Mouse (Mus musculus): ENCODE results near the gene Erc2.
A peak's percentile ranks its signal among the peaks of the same experiment; 100 is the strongest.

Erc2 gene

DNA sequence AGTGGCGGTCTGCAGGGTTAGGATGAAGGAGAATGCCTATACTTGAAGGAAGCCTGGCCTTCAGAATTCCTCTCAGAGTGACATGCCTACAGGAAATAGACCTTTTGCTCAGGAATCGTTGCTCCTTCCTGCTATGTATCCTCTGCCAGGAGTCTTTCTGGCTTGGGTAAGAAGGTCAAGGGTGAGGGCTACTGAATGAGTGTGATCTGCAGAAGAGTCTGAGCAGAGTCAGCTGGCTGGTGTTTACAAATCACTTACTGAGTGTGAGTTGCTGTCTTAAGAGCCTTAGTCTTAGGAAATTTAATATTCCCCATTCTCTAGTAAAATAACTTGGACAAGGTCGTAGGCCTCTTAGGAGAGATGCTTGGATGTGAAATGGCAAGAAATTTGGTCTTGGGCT lies 450.3 kb downstream of the Erc2 start:
- no peak for DNase-seq

DNA sequence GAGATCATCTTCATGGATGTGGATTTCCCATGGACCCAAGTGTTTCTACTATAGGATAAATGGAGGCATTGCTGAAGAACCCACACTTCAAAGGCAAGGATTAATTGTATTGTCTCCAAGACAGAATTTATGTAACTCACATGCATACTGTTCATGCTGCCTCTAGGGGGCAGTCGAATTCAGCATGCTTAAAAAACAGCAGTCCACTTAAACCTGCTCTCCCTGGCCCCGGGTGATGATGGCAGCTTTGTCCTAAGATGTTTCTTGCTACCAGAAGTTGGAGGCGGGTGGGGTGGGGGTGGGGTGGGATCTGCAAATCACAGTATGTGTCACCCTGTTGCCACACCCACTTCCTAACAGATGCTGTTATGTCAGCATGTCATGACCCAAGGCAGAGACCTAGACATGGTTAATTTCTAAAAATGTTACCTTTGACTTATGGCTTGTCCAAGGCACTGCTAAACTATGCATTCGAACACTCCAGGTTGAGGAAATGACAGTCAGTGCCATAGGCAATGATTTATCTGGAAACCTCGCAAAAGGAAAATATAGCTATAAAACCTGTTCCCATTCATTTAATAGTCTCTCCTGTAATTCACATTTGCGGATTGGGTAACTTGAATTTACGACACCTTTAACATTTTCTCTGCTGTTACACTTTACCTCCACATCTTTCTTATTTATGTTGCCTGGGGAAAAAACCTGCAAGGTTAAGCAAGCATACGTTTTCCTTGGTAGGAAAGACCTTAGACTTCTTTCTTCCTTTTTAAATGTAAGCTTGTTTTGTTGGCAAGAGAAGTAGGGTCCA lies 467.6 kb downstream of the Erc2 start:
- DNase-seq, result peak; percentile 11 to 37

DNA sequence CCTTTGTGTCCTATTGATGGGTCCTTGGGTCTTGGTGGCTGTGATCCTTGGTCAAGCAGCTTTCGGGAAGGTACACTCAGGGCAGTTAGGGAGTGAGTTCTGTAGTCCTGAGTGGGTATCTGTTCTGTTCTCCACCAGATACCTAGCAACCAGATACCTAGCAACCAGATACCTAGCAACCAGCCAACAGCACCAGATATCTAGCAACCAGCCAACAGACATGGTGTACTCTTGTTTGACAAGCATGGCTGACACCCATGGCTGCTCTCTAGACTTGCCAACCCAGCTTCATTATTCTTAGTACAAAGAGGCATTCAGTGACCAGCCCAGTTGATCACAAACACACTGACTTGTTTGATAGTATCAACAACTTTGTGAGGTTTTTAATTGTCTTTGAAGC lies 469.1 kb downstream of the Erc2 start:
- no peak for DNase-seq

DNA sequence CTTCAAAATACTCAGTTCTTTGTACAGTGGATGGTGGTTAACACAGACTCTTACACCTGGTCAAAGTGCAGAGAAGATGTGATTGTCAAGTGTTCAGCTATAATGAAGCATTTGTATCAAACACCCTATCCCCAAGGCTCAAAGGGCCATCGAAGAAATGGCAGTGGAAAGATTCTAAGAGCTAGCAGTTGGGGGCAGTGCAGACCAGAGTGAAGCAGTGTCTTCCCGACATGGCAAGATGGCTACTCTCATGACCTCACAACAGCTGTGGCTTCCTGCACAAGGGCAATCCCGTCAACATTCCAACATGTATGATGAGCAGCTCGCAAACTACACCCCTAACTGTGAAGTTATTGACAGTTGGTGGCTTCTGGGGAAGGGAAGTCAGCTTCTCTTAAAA lies 471.0 kb downstream of the Erc2 start:
- DNase-seq, result no peak

DNA sequence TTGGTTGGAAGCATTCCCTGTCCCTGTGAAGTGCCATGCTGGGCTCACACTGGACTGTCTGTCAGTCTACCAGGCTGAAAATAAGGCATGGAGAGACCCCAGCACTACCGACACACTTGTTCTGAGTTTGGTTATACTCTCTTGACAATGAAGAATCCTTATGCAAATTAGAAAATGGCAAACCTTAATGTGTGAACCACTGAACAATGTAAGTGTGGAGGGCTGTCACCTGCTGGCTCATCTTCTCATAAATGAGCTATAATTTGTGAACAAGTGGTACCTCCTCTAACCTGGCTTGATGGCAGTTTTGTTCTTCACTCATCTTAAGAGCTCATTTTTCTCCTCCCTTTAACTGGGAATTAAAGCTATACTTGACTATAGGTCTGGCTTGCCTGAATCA lies 471.7 kb downstream of the Erc2 start:
- no peak for DNase-seq

DNA sequence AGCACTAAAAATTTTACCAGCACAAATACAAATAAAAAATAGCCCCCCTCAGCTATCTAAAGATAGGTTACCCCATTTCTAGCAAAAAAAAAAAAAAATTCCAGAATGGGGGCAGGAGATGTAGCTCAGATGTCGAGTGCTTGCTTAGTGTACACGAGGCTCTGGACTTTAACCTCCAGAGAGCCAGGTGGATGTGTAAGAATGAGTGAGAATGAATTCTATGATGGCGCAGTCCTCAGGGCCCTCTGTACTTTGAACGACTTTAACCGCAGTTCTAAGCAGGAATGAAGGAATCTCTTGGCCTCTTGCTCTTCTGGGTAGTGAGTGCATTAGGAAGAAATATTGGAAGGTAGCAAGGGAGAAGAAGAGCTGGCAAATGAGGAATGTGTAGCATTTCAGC lies 476.9 kb downstream of the Erc2 start:
- no peak for DNase-seq

DNA sequence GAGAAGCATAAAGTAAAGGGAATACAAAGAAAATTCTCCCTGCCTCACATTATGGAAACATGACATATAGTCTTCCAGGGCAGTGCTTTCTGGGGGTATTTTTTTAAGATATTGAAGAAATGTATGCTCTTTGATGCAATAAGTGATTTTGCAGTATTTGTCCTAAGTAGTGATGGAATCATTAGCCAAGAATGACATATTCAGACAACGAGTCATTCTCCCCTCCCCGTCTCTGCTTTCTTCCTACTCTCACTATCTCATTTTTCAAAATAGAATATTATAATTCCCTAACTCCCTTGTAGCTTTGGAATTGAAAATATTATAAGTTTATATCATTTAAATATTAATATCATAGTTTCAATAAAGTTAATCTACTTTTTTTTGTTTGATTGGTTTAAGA lies 490.9 kb downstream of the Erc2 start:
- DNase-seq, result no peak

DNA sequence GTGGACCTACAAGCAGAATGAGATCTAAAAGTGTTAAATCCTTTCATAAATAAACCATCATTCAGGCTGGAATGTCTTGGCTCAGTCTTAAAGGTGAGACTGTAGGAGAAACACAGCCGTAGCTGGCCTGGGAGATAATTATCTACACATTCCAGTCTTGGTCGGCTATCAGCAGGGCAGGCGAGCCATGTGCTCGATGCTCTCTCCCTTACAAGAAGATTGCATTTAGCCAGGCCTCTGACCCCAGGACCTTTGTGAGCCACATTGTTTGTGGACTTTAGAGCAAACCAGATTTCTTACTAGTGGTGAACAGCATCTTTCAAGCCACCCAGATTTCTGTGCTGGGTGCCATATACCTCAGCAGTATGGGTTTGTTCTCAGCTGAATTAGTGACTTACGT lies 498.6 kb downstream of the Erc2 start:
- no peak for DNase-seq

DNA sequence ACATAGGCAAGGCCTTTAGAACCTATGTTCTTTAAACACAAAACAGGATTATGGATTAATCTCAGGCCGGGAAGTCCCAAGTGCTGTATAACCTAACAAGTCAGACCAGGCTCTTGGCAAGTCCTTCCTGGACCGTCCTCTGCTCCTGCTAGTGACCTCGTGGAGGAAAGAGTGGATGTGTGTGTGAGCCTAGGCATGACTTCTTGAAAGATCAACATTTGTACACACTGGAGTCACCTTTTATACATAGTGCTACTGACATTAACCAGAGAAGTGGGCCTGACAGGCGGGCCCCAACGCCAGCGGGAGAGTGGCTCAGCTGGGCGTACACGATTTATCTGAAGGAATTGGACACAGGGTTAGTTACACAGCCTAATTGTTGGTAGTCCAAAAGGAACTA lies 504.6 kb downstream of the Erc2 start:
- no peak for DNase-seq

DNA sequence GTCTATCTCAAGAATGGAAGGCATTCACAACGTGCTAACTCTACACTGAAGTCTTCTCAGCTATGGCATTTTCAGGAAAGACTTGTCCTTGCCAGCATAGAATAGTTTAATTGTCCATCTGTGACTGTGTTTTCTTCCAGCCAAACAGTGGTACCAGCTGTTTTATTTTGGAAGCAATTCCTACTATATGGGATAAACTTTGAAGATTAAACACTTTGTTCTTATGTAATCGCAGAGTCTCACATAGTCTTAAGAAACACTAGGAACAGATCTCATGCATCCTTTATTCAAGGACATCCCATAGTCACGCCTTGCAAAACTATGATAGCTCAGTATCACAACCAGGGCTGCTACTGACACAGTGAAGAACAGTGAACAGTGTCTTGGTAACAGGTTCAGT lies 506.8 kb downstream of the Erc2 start:
- DNase-seq, result no peak

DNA sequence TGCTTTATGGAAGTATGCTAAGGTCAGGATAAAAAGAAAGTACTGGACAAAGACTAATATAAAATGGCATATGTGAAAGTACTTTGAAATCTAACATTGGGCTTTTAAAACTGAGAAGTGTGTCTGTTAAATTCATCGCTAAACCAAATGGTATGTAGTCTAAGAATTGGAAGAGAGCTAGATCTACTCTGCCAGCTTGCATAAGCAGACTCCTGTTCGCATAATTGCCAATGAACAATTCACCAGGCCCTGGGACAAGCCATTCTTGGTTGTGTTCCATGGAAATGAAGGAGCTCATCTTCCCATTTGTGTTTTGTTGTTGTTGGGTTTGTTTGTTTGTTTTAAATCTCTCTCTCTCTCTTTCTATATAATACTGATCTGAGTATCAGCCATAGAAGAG lies 521.8 kb downstream of the Erc2 start:
- DNase-seq, result no peak

DNA sequence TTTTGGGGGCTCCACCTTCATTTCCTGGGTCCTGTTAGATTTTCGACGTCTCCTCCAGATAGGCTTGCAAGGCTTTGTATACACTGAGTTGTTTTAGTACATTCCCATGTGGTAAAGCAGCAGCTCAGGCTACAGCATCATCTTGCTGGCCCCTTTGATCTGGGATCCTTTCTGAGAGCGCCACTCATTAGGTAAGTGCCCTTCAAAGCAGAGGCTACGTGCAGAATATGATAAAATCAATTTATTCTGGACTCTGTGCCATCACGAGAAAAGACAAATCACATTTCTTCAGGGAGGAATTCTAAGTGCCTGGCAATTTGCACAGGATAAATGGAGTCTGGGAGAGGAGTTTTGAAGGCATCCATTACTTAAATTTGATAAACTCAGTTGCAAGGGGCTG lies 525.0 kb downstream of the Erc2 start:
- DNase-seq, result no peak

DNA sequence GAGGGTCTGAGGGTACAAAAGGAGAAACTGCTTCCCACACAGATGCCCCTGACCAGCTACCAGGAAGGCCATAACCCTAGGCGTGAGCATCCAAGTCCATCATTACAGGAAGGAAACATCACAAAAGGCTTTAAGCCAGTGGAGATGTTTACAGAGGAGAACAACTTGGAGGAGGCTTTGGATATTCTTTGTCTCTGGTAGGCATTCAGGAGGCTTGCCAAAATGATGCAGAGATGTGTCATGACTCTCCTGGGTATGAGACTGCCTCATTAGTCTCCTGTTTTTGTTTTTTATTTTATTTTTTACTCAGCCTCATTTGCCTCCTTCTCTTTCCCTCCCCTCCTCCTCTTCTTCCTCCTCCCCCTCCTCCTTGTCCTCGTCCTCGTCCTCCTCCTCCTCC lies 528.7 kb downstream of the Erc2 start:
- no peak for DNase-seq

DNA sequence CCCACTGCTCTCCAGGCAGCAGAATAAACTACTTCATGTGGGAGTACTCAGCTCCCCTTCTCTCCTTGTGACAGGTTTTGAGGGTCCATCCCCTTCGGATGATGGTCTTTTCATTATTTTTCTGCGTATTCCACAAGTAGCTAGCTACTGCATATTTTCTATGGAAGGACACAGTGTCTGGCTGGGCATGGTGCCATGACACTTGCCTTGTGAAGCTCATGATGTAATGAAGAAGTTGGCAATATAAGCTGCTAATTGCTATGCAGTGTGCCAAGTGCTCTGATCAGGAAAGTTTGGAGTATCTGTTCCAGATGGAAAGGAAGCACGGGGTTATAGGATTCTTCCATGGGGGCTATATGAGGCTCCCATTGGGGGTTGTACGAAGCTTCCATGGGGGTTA lies 533.5 kb downstream of the Erc2 start:
- DNase-seq, result peak in 1 of 2 experiments; percentile 45

DNA sequence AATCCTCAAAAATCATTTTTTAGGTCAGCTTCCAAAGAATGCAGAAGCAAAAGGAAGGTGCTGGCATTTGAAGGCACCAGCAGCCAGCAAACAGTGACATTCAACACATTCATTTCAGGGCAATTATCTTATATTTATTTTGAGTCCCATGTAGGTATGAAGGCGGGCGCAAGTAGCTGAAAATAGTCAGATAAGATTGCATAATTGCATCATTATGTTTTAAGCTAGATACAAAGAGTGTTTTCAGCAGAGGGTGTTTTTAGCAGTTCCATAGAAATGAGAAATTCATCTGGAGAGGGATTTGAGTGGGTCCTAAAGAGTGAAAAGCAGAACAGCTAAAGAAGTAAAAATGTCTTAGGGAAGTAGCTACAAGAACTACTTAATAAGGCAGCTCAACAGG lies 538.6 kb downstream of the Erc2 start:
- no peak for DNase-seq

DNA sequence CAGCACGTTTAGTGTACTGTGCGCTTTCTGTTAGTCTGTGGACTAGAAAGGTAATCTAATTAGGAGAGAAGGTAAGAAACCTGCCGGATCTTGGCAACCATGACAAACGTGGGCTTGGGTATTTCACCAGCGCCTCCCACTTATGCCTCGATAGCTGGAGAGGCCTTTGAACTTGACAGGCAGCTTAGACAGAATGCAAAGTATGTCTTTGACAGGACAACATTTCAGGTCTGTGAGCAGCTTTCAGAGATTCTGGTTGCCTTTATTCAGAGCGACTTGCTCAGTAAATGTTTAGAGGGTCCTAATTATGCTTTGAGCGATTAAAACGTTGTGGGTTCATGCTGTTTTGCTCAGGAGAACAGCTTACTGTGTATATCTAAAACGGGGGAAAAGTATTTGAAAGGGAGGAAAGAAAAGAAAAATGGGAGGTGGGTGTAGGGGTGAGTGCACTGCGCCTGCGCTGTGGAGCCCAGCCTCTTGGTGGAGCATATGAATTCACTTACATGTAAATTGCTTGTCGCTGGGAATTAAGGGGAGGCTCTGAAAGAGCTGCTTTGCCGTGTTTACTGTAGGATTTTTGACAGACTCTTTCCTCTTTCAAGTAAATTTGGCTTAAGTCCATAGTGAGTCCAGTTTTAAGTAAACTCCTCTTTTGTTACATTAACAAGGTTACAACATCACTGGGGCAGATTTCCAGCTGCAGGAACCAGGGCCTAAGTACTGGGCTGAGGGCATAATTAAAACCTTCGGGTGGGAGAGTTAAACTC lies 542.6 kb downstream of the Erc2 start:
- no peak for DNase-seq

DNA sequence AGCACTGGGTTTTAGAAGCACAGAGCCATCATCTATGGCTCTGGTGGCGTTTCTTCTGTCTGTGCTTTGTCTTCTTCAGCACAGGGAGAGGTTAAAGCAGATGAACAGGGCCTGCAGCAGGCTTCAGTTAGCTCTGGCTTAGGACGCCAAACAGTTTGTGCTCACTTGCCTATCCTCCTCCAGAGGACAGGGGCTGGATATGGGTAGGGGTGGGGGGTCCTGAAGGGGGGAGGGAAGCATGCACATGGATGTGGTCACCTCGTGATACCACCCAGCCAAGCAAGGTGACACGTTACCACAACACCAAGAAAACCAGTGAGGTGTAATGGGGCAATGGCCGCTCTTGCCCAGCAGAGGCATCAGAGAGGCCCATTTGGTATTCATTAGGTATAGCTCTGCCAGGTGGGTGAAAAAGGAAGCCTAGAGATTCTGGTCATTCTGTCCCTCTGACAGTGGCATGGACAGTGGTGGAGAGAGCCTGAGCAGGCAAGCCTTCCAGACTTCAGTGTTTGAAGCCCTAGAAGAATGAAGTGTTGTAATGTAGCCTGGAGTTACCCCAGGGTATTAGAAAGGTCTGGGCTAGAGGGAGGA lies 543.5 kb downstream of the Erc2 start:
- DNase-seq, result peak in 1 of 2 experiments; percentile 4

DNA sequence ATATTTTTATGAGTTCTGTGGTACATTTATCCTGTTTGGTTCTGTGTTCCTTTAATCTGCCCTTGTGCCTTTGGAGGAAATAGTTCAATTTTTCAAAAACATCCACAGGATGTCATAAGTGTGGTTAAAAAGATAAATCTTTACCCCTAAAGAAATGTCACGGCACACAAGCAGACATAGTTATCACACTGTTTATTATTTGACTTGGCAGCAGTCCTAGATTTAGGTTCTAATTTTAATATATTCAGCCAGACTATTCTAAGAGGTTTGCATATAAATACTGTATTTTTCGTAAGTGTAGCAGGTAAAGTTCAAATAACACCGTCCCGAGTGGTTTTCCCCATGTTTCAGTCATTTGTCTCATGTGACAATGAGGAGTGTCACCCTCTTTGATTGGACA lies 548.5 kb downstream of the Erc2 start:
- no peak for DNase-seq

DNA sequence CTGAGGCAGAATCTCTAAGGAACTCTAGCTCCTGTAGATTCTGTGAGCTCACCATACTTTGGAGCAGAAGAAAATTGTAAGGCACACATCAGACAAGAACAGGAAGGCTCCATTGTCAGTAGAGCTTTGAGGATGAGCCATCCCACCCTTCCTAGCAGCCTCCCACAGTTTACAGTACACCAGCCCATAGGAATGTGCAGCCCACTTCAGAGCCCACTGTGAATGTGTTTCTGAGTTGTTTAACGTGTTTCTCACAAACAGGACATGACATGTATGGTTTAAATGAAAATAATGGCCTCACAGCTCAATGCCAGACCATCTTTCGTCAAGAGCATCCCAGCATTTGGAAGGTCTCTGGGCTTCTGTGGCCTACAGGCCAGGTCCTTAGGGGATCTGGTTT lies 549.1 kb downstream of the Erc2 start:
- no peak for DNase-seq

DNA sequence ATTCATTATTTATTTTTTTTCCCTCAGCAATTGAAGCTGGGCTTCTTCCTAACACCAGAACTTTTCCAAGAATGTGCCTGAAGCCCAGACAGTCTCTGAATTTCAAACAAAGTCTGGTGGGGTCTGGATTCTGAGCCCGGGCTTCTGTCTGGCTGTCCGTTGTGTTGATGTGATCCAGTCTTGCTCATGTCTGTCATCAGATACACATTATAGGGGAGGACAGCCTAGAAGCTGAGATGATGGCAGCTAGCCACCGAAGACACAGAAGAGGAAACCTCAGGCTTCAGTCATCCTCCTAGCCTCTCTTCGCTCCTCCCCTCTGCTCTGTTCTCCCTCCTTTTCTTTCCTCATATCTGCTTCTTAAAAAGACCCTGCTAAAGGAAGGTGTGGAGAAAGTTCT lies 551.5 kb downstream of the Erc2 start:
- DNase-seq, result no peak

DNA sequence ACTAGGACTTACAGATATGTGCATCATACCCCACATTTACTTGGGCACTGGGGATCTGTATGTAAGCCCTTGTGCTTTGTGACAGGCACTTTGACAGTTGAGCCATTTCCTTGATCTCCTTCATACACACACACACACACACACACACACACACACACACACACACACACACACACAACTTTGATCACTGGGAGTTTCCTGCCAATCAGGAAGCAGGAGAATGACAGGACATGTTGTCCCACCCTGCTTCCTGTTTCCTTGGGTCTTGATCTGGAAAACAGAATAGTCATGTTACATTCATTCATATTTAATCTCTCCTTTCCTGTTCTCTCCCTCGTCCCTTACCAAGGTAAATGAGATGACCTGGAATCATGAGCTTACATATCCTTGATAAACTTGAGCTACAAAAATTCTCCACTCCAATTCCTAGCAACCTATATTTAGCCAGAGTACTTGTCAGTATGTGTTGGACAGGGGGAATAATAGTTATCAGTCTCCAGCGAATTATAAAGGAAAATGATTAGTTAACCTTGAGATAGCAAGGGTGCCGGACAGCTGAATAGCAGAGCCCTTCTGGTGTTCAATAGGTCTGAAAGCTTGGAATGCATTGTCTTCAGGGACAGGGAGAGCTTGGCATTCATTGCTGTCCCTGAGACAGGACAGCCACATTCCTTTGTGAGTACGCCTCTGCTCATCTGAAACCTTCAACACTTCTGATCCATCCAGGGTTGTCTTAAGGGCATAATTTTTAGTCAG lies 559.0 kb downstream of the Erc2 start:
- DNase-seq, result no peak

DNA sequence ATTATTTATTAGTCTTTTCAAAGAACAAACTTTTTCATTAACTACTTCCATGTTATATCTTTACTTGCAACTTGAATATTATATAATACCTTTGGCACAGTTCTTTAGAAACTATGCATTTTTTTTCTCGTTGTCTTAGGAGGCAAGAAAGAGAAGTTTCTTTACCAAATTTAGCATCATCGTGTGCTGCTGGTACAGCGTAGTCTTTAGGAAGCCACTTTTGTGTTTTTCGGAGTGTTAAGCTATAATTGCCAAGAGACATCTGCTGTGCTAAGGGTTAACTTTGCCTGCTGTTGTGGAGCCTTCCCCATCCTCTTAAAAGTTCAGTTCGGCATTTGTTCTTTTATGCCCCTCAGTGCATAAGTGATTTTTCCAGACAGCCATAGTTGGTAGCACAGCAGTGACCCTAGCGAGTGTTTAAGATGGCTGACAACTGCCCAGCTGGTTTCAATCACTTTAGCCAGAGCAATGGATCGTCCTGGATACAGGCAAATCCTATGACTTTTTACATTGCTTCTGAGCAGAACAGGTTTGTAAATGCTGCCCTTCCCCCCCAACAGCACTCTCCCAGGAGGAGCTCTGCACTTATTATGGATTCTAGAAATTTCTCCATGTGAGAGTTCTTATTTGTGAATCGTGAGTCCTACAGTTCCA lies 570.6 kb downstream of the Erc2 start:
- DNase-seq, result no peak

DNA sequence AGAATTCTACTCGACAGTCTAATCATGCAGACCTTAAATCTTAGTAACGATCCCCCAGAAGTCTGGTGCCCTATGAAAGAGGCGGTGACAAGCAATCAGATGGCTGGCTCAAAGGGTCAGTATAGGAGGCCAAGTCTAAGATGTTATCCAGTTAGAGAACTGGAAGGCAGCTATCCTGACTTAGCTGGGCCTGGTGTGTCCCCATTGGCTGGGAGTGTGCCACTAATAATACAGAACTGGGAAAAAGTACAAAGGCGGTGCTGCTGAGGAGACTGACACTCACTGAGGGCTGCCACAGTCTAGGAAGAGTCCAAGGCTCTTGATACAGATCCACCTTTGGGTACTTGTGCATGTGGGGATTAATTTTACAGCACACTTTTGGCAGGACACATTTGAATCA lies 581.6 kb downstream of the Erc2 start:
- no peak for DNase-seq

Measured in cerebellum, postnatal 25 days (tissue).